Mouse (Mus musculus) olfactory bulb, adult 2 months (tissue): ENCODE data around the gene Hnrnpul2. TPM values are rescaled to one million over a fixed set of nuclear protein-coding genes. Genes with fewer than 3 reads are reported as not detected.

Experiments
- H3K27ac ChIP-seq: fragments of 200-500 bp; 2 replicates; pipeline ENCODE4 v1.5.1; 2012; ENCODE audit warnings: low read depth, low read length; ENCODE audit not compliant: insufficient read depth
- H3K4me1 ChIP-seq: fragments of 200-500 bp; 2 replicates; pipeline ENCODE4 v1.6.1; 2012; ENCODE audit warnings: low read length; ENCODE audit not compliant: control insufficient read depth, insufficient read depth
- H3K4me3 ChIP-seq: fragments of 200-500 bp; 2 replicates; pipeline ENCODE4 v1.5.1; 2012; ENCODE audit warnings: mild to moderate bottlenecking, low read depth, low read length, moderate library complexity; ENCODE audit not compliant: insufficient read depth
- CTCF ChIP-seq: fragments of 200-500 bp; IDR thresholded peaks from 2 replicates; pipeline ENCODE4 v1.5.1; 2012; ENCODE audit warnings: low read depth, mild to moderate bottlenecking, low read length, moderate library complexity; ENCODE audit not compliant: insufficient read depth
- POLR2A ChIP-seq: fragments of 200-500 bp; IDR thresholded peaks from 2 replicates; pipeline ENCODE4 v1.6.1; 2012; ENCODE audit warnings: mild to moderate bottlenecking, low read depth, low read length, moderate library complexity; ENCODE audit not compliant: insufficient read depth
- WGBS: fragments of 180-500 bp; shearing (Covaris S2); methylation state at CpG from one replicate; pipeline ENCODE4 v1.1.7; 2018; 5-methylcytosine and 5-hydroxymethylcytosine counted together
- polyA plus RNA-seq: library from polyadenylated mRNA; stranded (reverse); fragments of >200 nt; gene quantifications from 2 replicates; pipeline ENCODE4 v1.2.4, GENCODE M21; 2012; ENCODE audit warnings: low replicate concordance; ENCODE audit not compliant: missing spikeins, insufficient read depth, insufficient read length

Gene Hnrnpul2
- polyA plus RNA-seq: 134 and 194 TPM in 2 replicates

DNA sequence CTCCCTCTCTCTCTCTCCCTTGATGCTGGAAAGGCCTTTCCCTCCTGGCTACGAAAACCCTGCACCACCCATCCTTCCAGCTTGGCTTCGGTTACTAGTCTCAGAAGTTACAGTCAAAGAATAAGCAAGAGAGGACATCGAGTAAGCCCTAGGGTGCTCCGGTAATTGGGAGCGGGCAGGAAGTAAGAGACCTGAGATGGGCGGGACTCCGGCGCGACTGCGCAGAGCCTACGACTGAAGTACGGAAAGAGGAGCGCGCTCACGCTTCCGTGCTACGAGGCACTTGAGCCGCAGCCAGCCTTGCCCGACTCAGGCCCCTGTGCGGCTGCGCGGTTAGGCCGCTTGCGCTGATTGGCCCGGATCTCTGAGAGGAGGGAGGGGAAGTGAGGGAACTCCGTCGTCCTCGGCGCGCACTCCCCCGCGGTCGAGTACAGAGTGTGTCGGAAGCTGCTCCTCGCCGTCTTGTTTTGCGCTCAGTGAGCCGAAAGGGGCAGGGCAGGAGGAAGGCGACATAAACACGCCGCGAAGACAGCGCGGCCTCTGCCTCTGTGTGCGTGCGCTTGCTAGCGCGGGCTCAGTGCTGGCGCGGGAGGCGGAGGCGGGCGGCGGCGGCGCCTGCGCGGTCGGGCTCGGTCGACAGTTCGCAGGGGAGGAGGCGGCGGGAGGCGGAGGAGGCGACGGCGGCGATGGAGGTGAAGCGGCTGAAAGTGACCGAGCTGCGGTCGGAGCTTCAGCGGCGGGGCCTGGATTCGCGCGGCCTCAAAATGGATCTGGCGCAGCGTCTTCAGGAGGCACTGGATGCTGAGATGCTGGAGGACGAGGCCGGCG is at the start of gene Hnrnpul2:
Gene Hnrnpul2, plus strand, starts transcription at position 415 of the 828 bp plus-strand sequence.
- TF ChIP-seq POLR2A: peak; percentile 95
- TF ChIP-seq CTCF: no peak
- Histone ChIP-seq H3K27ac (peak within 1 kb of the TSS; percentile 99), H3K4me1 (peaks cover 2% of the 10 kb centered on the region; the same call in 1 of the 2 replicates), H3K4me3 (peak within 1 kb of the TSS; percentile 84)
- WGBS: under 1% methylated on average over 83 of the region's 83 CpGs

DNA sequence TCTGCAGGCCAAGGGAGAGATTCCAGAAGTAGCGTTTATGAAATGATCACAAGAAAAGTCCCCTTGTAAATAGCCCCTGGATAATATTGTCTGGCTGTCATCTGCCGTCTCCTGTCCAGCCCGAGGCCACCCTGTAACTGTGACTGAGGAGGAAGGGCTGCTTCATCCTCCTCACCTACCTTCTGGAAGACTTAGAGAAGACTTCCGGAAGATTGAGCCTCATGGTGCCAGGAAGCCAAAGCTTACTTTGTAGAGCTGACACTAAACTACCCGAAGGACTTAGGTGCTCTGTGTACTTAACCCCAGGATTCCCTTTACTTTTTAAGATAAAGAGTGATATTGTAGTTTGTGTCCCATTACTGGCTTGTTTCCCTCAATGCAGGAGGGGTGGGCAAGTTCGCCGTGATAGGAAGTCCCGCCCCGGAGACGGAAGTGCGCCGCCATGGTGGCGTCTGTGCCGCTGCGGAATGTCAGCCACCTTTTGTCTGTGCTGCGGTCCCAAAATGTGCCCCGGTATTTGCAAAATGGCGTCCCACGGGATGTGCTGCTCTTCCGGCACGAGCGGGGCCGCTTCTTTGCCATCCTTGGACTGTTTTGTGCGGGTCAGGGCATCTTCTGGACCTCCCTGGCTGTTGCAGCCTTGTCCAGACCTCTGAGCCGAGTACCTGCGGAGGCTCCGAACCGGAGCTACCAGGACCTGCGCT is 49.1 kb upstream of the Hnrnpul2 start, which contains the start of gene Tmem223:
Gene Tmem223, plus strand, starts transcription at position 430 of the 704 bp plus-strand sequence.
- TF ChIP-seq POLR2A (peak; percentile 86), CTCF (no peak)
- 17% methylated on average over 29 of the region's 29 CpGs for WGBS
- Histone ChIP-seq H3K4me1 (peaks cover 16% of the 10 kb centered on the region), H3K27ac (peak within 1 kb of the TSS; percentile 71), H3K4me3 (peak within 1 kb of the TSS; percentile 69)

DNA sequence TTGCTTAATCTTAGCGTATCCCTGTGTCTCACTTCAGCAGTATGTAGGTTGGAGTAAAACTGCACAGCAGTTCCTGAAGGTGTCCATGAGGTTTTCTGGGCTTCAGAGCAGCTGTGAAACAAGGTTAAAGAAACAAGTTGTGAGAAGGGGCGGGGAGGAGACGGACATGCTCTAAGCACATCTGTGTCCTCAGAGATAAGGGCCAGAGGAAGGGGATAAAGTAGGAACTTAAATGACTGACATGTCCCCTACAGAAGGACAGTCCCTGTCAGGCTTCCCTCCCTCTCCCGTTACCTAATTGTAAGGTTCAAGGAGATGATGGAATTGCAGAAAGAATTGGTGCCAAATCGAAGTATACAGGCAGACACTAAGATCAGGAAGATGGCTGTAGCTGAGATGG is 46.8 kb upstream of the Hnrnpul2 start:
- no peak overlapping the region for H3K27ac ChIP-seq
- WGBS: 77% methylated on average over 5 of the region's 5 CpGs
- H3K4me1 ChIP-seq: peaks cover 16% of the 10 kb centered on the region
- TF ChIP-seq POLR2A (no peak), CTCF (no peak)
- no peak overlapping the region for H3K4me3 ChIP-seq

DNA sequence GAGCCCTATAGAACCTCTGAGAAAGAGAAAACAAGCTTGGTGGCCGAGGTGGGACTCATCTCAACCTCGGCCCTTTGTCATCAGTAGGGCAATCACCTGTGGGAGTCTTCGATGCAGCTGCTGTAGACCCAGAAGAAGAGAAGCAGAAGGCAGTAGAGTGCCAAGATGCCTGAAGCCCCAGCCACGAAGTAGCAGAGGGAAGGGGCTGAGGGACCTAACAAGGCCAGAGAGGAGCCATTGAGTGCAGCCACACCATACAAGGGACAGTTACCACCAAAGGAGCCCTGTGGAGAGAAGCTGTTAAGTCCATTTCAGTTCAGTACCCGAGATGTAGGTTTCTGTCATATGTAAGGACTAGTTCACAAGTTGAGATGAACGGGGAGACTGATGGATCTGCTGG is 46.4 kb upstream of the Hnrnpul2 start:
- Histone ChIP-seq H3K27ac (no peak overlapping the region), H3K4me1 (peaks cover 16% of the 10 kb centered on the region), H3K4me3 (no peak overlapping the region)
- no peak for TF ChIP-seq POLR2A
- WGBS: 60% methylated on average over 6 of the region's 6 CpGs

DNA sequence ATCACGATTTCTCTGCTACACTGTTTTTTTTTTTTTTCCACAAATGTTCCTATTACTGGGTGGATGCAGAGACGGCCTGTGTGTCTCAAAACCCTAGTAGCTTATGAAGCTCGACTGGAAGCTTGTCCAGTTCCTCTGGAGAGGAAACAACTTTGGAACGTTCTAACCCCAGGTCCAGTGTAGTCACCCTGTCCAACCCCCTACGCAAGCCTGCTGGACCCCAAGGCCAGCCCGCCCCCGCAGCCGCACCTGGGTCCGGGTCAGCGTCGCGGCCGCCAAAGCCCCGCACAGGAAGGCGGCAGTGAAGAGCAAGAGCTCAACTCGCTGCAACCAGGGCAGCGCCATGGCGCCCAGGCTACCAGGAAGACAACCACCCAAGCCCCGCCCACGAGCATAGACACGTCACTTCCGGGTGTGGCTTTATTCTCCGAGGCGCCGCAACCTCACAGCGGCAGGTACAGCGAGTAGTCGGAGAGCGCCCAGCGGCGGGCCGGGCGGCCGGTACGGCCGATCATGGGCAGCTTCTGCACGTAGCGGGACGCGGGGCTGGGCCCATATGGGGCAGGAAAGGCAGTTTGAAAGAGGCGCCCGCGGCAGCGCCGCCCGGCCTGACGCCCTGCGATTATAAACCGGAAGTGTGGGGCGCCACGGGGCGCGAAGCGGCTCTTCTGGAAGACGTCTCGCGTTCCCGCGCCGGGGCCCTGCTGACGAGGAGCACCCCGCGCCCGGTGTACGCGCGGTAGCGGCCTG is 45.5 kb upstream of the Hnrnpul2 start, which contains the start of gene Tmem179b:
Gene Tmem179b, minus strand, starts transcription at position 382 of the 750 bp plus-strand sequence.
- WGBS: under 1% methylated on average over 68 of the region's 68 CpGs
- Histone ChIP-seq H3K4me1 (peaks cover 16% of the 10 kb centered on the region), H3K4me3 (peak within 1 kb of the TSS; percentile 91), H3K27ac (peak within 1 kb of the TSS; percentile 88)
- TF ChIP-seq CTCF (no peak), POLR2A (peak; percentile 95)

DNA sequence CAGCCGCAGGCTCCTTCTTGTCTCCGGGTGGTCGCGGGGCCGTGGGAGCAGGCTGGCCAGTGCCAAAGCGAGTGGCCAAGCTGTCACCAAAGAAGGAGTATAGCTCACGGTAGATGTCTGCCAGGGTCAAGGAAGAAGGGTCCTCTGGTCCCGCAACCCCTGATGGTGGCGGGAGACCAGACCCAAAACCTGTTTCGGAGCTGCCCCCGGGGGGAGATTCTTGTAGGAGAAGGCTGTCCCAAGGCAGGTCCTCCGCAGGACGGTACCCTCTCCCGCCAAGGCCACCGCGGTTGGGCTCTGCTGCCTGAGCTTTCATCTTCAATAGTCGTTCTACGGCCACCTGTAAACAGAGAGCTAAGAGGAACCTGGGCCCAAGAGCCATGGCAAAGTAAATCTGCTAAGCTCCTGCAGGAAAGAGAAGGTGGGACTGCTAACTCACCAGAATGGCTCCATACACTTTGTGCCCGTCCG is 44.8 kb upstream of the Hnrnpul2 start:
- TF ChIP-seq CTCF: no peak
- TF ChIP-seq POLR2A: no peak
- H3K4me3 ChIP-seq: peak overlapping the region; percentile 91
- 3% methylated on average over 20 of the region's 20 CpGs for WGBS
- peaks cover 16% of the 10 kb centered on the region for H3K4me1 ChIP-seq
- peak overlapping the region; percentile 88 for H3K27ac ChIP-seq

DNA sequence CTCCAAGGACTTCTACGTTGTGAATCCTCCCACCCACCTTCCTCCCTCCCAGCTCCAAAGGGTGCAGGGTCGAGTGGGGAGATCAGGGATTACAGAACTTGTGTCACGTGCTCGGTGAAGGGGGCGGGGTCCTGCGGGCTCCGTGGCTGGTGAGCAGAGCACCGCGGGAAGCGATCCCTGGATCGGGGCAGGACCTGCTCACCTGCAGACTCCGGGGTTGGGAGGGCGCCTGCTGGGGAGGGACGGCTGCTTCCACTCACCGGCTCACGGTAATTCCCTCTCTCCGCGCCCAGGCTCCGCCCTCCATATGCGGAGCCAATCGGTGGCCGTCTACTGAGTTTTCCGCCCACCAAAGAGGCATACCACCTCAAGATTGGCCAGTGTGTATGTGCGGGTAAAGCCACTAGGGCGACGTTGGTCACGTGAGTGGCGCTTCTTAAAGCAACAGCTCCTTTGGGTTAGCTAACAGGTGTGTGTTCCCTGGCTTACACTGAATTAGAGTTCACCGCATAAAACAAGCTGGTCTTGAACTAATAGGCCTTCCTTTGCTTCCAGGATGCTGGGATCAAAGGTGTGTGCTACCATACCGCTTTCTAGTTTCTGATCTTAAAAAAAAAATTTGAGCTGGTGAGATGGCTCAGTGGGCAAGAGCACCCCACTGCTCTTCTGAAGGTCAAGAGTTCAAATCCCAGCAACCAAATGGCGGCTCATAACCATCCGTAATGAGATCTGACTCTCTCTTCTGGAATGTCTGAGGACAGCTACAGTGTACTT is 33.6 kb upstream of the Hnrnpul2 start, which contains the start of gene Taf6l:
Gene Taf6l, minus strand, starts transcription at position 410 of the 774 bp plus-strand sequence.
- WGBS: under 1% methylated on average over 32 of the region's 32 CpGs
- no peak within 1 kb of the TSS for H3K27ac ChIP-seq
- TF ChIP-seq POLR2A: no peak
- TF ChIP-seq CTCF: no peak

DNA sequence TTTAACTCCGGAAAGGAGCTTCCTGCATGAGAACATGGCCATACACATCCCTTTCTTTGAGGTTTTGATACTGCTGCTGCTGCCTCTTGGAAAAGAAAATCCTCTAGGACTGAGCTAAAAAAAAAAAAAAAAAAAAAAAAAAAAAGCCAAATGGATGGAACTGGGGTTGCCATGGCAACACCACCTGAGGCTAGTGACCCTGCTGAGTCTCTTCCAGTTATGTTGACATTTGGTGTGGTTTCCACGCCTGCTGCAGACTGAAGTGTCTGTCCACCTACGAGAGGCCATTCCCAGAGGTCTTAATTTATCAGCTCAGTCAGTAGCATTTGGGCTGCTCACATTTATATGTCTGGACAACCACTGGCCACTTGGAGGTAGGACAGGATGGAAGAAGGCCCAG is 31.3 kb upstream of the Hnrnpul2 start:
- H3K27ac ChIP-seq: no peak overlapping the region
- 33% methylated on average over 3 of the region's 3 CpGs for WGBS
- TF ChIP-seq CTCF (no peak), POLR2A (no peak)
- no peak overlapping the region for H3K4me3 ChIP-seq
- H3K4me1 ChIP-seq: no peaks in the 10 kb centered on the region

More for the DNA sequence above, 33.6 kb upstream of the Hnrnpul2 start, which contains the start of gene Taf6l:
- H3K4me3 ChIP-seq: peak within 1 kb of the TSS; percentile 80
- H3K4me1 ChIP-seq: no peaks in the 10 kb centered on the region

DNA sequence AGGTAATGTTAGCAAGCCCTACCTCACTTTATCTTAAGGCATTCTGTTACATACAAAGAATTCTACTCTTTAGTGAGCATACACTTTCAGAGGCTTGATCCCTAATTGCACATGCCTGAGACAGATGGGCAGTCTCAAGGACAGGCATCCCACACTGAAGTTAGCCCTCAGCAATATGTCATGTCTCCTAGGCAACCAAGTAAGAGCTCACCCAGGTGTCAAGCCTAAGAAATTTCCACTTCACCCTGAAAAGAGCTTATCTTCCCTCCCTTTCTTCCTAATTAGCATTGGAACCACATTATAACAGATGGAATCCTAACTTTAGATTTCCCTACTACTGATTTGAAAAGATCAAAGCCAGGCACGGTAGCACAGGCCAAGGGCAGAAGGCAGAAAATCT is 30.6 kb upstream of the Hnrnpul2 start:
- WGBS: 38% methylated on average over 1 of the region's 1 CpGs
- H3K27ac ChIP-seq: no peak overlapping the region

More for the DNA sequence above, 30.6 kb upstream of the Hnrnpul2 start:
- Histone ChIP-seq H3K4me3 (no peak overlapping the region), H3K4me1 (no peaks in the 10 kb centered on the region)
- TF ChIP-seq POLR2A (no peak), CTCF (no peak)
